Mouse (Mus musculus): ENCODE measurements around the gene Mastl. TPM values are rescaled to one million over a fixed set of nuclear protein-coding genes. Genes with fewer than 3 reads are reported as not detected.

The Mastl gene
- total and polyA plus RNA-seq, 3 experiments = 8.1 to 14.8 (median 10.7) TPM

DNA sequence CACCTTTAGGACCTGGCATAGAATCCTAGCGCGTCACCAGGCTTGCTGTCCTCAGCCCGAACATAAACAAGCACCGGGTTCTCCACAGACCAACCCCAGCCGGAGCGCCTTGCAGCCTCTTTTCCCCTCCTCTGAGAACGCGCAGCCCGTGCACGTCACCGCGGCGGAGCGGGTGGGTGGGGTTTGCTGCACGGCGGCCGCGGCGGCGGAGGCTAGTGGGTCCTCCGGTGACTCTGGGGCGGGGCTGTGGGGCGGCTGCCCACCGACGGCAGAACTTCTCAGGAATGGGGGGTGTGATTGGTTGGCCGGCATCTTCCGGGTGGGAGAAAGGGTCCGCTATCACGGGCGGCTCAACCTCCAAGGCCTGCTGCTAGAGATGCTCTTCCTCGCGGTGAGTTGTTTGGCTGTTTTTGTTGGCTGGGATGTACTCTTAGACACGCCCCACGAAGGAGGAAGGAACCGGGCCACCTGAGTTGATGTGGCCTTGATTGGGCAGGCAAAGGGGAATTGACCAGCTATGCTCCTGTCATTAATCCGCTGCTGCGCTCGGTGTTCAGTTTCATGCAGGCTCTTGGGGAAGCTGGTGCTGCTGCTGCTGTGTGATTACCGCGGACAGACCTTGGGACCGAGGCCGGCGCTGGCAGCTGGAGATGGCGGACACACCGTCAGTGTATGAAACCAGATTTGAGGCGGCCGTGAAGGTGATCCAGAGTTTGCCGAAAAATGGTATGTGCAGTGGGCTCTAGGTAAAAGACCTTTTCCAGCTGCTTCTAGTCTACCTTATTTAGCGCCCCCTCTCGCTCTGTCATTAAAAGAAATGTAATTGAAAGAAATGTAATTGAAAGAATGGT lies 86.7 kb downstream of the Mastl start (continued):
- peak; percentile 44; the same call in 1 of the 2 replicates for TF ChIP-seq TCF12 (IDR thresholded peaks at IDR 0.05; ENCODE audit: low read depth, low read length)
- TF ChIP-seq GABPA (IDR thresholded peaks at IDR 0.05; ENCODE audit: insufficient replicate concordance, low read depth, low read length) = no peak
- TF ChIP-seq MAZ (IDR thresholded peaks at IDR 0.05; ENCODE audit: low read depth, low read length) = peak; percentile 52; the same call in 1 of the 2 replicates
- no peak for TF ChIP-seq E2F4 (IDR thresholded peaks at IDR 0.05; ENCODE audit: insufficient replicate concordance, low read depth, low read length)
- TF ChIP-seq SIN3A (IDR thresholded peaks at IDR 0.05; ENCODE audit: low read length) = peak; percentile 91
- no peak for TF ChIP-seq USF1 (IDR thresholded peaks at IDR 0.05; ENCODE audit: low read depth, low read length)
- TF ChIP-seq JUN (IDR thresholded peaks at IDR 0.05; ENCODE audit: insufficient read depth, low read depth, low read length) = no peak
- peak; percentile 2 for TF ChIP-seq IRF4 (IDR thresholded peaks at IDR 0.05; ENCODE audit: low read depth, low read length)
- TF ChIP-seq PAX5 (IDR thresholded peaks at IDR 0.05; ENCODE audit: low read length) = no peak
- 0 out of 2 replicates have a peak, but pooled peaks have one; percentile 25 for TF ChIP-seq RCOR1 (conservative IDR thresholded peaks at IDR 0.05; ENCODE audit: low read depth, low read length)
- TF ChIP-seq MAX (IDR thresholded peaks at IDR 0.05; ENCODE audit: low read length) = no peak
- peak; percentile 44; the same call in 1 of the 2 replicates for TF ChIP-seq HCFC1 (IDR thresholded peaks at IDR 0.05; ENCODE audit: low read depth, low read length)
- no peak for TF ChIP-seq TBP (conservative IDR thresholded peaks at IDR 0.05; ENCODE audit: low read depth, low read length)
- peak; percentile 36; the same call in 1 of the 2 replicates for TF ChIP-seq CHD2 (IDR thresholded peaks at IDR 0.05; ENCODE audit: low read length)

DNA sequence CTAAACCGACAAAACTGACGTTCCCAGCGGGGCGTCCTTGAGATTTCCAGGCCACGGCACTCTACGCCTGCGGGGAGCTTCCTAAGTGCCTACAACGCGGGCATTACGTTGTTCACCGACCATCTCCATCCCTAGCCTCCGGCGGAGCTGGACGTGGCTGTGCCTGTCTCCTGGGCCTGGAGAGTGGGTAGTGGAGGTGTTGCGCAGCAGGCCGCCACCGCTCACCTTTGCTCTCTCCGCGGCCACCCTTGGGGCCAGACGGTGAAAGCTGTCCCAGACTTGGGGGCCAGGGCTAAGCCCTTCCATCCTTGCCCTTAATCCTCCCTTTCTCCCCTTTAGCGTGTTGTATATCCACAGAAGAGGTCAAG lies 87.5 kb downstream of the Mastl start:
- H3K4me2 ChIP-seq (ENCODE audit: insufficient read depth, low read depth, poor library complexity, severe bottlenecking) = peak overlapping the region; percentile 66; the same call in 1 of the 2 replicates
- TF ChIP-seq POLR2AphosphoS2 (IDR thresholded peaks at IDR 0.05; ENCODE audit: low read depth, low read length) (no peak), TBP (conservative IDR thresholded peaks at IDR 0.05; ENCODE audit: low read depth, low read length) (no peak), PAX5 (IDR thresholded peaks at IDR 0.05; ENCODE audit: low read length) (no peak), ETS1 (conservative IDR thresholded peaks at IDR 0.05; ENCODE audit: low read depth, low read length) (no peak), TCF12 (IDR thresholded peaks at IDR 0.05; ENCODE audit: low read depth, low read length) (no peak; the same call in 1 of the 2 replicates), GABPA (IDR thresholded peaks at IDR 0.05; ENCODE audit: insufficient replicate concordance, low read depth, low read length) (no peak), NRF1 (IDR thresholded peaks at IDR 0.05; ENCODE audit: low read depth, low read length) (no peak), NELFE (IDR thresholded peaks at IDR 0.05; ENCODE audit: low read depth, low read length) (no peak), JUN (IDR thresholded peaks at IDR 0.05; ENCODE audit: insufficient read depth, low read depth, low read length) (no peak), EP300 (IDR thresholded peaks at IDR 0.05; ENCODE audit: low read length) (peak; percentile 15; the same call in 1 of the 2 replicates), ELF1 (IDR thresholded peaks at IDR 0.05; ENCODE audit: low read depth, low read length) (no peak), SMC3 (IDR thresholded peaks at IDR 0.05; ENCODE audit: low read depth, low read length) (no peak), MXI1 (IDR thresholded peaks at IDR 0.05; ENCODE audit: low read depth, low read length) (no peak), SIN3A (IDR thresholded peaks at IDR 0.05; ENCODE audit: low read length) (0 out of 2 replicates have a peak, but pooled peaks have one; percentile 27), E2F4 (IDR thresholded peaks at IDR 0.05; ENCODE audit: insufficient replicate concordance, low read depth, low read length) (no peak), CHD2 (IDR thresholded peaks at IDR 0.05; ENCODE audit: low read length) (no peak), UBTF (IDR thresholded peaks at IDR 0.05; ENCODE audit: low read depth, low read length) (no peak)
- no peak for DNase-seq (ENCODE audit: extremely low read depth)
- peak overlapping the region; percentile 90 for H3K27ac ChIP-seq (ENCODE audit: insufficient read depth, low read depth)
- H3K27me3 ChIP-seq (replicated peaks) = no peaks in the 10 kb centered on the region
- in situ Hi-C loops (cut with MboI; ENCODE audit: low pct_ligation_motif_present, low pct_unique_long_range_greater_than_20kb, low sequenced_read_pairs) = no loop called here
- H3K4me3 ChIP-seq (replicated peaks in 1 of 3; ENCODE audit: low read depth in 2 of 3, low read length in 2 of 3, poor library complexity in 1 of 3) = peak overlapping the region; percentile 81 to 92 (median 86)
- peaks cover 3 to 10% of the 10 kb centered on the region in 2 experiments for H3K36me3 ChIP-seq (replicated peaks in 1 of 2; ENCODE audit: control insufficient read depth in 1 of 2, insufficient read depth in 1 of 2, low read length in 1 of 2)
- peaks cover 3 to 8% of the 10 kb centered on the region in 2 experiments; a peak in 3 of 4 replicates for H3K4me1 ChIP-seq (ENCODE audit: control insufficient read depth in 1 of 2, insufficient read depth in 2 of 2)
- no peaks in the 10 kb centered on the region for H3K9me3 ChIP-seq (replicated peaks; ENCODE audit: low read length)
- H3K79me2 ChIP-seq (replicated peaks; ENCODE audit: control insufficient read depth, extremely low read depth, insufficient read depth, poor library complexity, severe bottlenecking) = peaks cover 12% of the 10 kb centered on the region
- dilution Hi-C loops (cut with MboI; ENCODE audit: extremely low pct_ligation_motif_present, extremely low pct_unique_long_range_greater_than_20kb, low sequenced_read_pairs) = no loop called here
- peak overlapping the region; percentile 87 for H3K9ac ChIP-seq (ENCODE audit: insufficient read depth, low read depth)
